Mouse (Mus musculus) mouse embryonic stem cell (cell line): ENCODE results near the gene Mterf1a.
"Not testable (repeated sequence)": the region's sequence is repeated elsewhere in the genome, so short reads cannot be mapped to it uniquely, and the experiment has no call there.

Source experiments
- in situ Hi-C, 2 experiments: fragments of 300-500 bp; cut with MboI; formaldehyde crosslinking; loops; 1 replicate in 1 of 2; 3 replicates in 1 of 2; pipeline ENCODE4 v1.14.3; 2019 to 2020; ENCODE audit warnings: low sequenced_read_pairs in 2 of 2, low pct_unique_long_range_greater_than_20kb in 1 of 2, mixed read lengths in 1 of 2; ENCODE audit not compliant: unreplicated experiment in 1 of 2

The Mterf1a gene

GRCm38 (mm10) chr5:3893459-3894293, at the start of gene Mterf1a:
Gene Mterf1a (minus strand): TSS chr5:3893933.
- in situ Hi-C loops, result not testable (repeated sequence)

DNA sequence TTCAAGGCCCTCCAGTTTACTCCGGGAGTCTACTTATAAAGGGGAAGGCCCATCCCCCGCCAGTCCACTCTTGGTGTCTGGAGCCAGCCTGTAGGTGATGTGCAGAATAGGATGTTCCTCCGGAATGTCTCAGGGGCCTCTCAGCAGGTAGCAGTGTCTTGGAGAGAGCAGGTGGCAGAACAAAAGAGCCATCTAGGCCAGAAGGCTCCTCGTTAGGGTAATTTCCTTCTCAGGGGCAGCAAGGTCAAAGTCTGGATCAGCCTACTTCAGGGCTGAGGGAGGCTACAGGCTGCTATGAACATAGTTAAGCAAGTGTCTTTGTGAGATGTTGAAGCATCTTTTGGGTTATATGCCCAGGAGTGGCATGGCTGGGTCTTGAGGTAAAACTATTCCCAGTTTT, 49.4 kb upstream of the Mterf1a start:
- in situ Hi-C loops, result not testable (repeated sequence)

DNA sequence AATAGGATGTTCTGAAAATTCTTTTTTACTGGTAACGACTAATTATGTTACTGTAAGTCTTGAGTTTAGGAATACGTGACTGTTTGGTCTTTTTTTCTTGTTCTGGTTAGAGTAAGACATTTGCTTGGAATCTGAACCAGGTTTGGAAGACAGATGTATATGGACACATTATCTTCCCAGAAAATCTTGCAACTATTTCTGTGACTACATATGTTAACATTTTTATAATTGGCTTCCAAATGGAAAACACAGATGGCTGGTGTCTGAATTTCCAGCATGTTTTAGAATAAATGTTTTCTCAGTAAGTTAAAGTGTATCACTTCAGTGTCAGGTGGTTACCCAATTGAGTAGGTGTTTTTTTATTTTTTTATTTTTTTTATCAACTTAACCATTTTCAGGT, 47.5 kb upstream of the Mterf1a start:
- in situ Hi-C loops, result no loop called here

DNA sequence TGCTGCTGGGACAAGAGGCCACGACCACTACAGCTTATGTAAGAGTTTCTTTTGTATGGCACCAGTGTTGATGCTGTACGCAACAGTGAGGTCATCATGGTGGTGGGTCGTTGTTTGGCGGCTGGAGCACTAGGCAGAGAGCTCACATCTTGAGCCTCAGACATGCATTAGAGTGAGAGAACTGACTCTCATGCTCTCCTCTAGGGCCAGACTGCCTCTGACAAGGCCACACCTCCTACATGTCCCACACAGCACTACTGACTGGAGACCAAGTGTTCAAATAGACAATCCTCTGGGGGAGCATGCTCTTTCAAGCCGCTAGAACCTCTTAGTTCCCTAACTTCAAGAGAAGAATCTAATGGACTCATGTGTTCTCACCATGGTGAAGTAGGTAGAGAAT, 45.6 kb upstream of the Mterf1a start:
- in situ Hi-C loops, result no loop called here

- in situ Hi-C loops, result no loop called here
Observed at GRCm38 (mm10) chr5:3938905-3939304, 45.2 kb upstream of the Mterf1a start.

- in situ Hi-C loops, result no loop called here
Observed at GRCm38 (mm10) chr5:3935778-3936554, 42.2 kb upstream of the Mterf1a start.

DNA sequence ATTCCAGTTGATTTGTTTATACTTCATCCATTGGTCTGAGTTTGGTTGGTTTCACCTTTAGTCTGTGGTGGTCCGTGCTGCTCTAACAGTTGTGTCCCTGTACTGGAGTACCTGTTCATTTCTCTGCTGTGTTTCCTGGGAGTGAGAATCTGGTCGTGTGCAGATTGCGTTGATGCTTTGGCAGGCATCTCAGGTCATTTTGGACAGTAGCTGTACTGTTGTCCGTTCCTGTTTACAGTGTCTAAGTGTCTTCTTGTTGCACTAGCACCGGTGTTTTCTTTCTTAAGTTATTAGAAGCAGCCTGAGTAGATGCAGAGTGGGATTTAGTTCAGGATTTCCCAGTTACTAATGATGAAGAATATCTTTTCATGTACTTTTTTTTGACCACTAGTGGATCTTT, 41.5 kb upstream of the Mterf1a start:
- in situ Hi-C loops, result no loop called here

DNA sequence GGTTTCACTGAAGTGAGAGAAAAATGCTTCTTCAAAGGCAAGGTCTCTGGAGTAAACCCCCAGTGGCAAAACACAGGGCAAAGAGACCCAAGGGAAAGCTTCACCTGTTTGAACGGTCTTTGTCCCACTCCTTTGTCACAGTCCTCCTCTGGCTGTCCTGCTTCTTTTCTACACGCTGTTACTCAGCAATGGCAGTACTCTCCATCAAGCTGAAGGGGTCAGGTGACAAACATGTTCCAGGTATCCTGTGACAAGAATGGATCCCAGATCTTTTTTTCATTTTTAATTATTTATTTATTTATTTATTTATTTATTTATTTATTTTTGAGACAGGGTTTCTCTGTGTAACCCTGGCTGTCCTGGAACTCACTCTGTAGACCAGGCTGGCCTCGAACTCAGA, 39.8 kb upstream of the Mterf1a start:
- in situ Hi-C loops, result no loop called here

DNA sequence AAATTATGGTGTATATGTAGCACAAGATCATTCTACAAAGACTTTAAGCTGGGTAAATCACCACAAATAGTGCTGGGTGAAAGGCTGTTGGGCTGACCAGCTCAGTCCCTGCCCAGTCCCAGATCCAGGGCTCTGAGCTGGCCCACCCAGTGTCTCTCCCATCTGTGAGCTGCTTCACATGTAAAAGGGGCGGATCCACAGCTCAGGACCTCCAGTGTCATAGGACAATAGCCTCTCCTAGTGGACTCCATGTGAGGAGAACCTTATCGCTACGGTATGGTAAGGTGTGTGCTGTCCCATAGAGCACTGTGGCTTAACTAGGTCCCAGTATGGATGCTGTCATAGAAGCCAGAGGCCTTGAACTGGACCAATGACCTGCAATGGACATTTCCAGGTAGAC, 37.9 kb upstream of the Mterf1a start:
- in situ Hi-C loops, result no loop called here

DNA sequence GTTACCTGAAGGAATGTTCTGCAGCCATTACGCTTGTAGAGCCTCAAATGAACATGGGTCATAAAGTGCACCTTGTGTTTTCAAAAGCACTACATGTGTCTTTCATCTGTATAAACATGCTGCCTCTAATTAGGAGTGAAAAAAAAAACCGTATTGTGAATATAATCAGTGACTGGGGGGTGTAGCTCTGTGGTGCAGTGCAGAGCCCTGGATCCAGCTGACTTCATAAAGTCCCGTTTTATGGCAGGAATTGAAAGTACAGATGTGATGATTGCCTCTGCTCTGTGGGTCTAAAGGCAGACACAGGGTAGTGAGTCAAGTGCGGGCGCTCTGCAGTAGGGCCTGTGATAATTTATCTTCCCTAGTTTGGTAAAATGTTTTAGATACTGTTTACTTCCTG, 37.0 kb upstream of the Mterf1a start:
- in situ Hi-C loops, result no loop called here

- in situ Hi-C loops, result no loop called here
Observed at GRCm38 (mm10) chr5:3928690-3929046, 34.9 kb upstream of the Mterf1a start.

GRCm38 (mm10) chr5:3927801-3928689, 34.3 kb upstream of the Mterf1a start, which contains the start of gene Akap9:
Gene Akap9 (plus strand): TSS chr5:3928054.
- in situ Hi-C loops, result no loop called here

- in situ Hi-C loops, result no loop called here
Observed at GRCm38 (mm10) chr5:3926666-3927065, 32.9 kb upstream of the Mterf1a start.

DNA sequence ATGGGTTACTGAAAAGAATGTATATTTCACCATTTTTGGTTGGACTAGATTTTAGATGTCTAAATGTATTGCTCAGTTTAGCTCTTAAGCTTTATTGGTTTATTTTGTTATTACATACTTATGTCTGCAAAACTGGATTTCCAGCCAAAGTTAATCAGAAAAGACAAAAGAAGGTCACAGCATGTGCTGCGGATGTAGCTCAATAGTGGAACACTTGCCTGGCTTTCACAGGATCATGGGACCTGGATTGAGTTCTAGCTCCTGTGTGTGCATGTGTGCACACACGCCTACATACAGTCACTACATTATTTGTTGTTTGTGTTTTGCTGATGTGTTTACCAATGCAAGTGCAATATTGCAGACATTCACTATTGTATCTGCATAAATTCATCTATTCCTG, 28.6 kb upstream of the Mterf1a start:
- in situ Hi-C loops, result no loop called here

DNA sequence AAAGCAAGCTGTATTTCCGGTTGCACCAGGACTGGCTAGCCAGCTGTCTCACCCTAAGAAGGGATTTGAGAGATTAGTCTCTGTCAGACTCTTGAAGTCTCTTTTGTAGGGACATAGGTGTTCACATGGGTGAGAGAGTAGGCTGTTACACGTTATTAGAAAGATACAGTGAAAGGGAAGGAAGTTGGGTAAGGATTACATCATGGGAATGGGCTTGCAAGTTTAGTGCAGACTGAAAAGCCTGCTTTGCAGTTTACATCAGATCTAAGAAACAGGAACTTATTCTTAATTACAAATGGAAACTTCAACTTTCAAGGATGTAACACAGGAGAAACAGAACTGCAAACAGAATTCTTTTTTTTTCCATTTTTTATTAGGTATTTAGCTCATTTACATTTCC, 11.7 kb upstream of the Mterf1a start:
- in situ Hi-C loops, result no loop called here

GRCm38 (mm10) chr5:3894294-3894619, 524 bp upstream of the Mterf1a start:
- in situ Hi-C loops, result not testable (repeated sequence)

GRCm38 (mm10) chr5:3889201-3889600, 4.5 kb downstream of the Mterf1a start:
- in situ Hi-C loops, result no loop called here

GRCm38 (mm10) chr5:3886862-3887261, 6.9 kb downstream of the Mterf1a start:
- in situ Hi-C loops, result not testable (repeated sequence)

DNA sequence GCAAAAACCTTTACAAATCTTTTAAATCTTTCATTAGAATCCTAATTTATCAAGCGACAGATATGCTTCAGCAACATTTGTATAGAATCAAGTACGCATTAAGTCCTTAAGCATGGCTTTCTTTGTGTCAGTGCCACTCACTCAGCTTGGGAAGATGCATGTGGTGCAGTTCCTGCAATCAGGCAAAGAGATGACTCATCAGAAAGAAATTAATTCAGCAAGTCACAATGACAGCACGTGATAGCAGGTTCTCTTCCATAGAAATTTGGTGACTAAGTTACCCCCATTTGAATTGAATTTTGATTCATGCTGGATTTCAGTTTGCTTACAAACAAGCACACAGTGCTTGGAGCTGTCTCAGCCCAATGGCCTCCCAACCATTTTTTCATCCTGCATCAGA, 20.2 kb downstream of the Mterf1a start:
- in situ Hi-C loops, result no loop called here
